Mouse (Mus musculus) ES-Bruce4 (cell line): ENCODE results near the gene Fam126b.

Experiments used
- CTCF ChIP-seq: IDR thresholded peaks from one replicate; pipeline ENCODE4 v1.8.1; 2011; ENCODE audit warnings: low read depth, low read length
- POLR2A ChIP-seq: IDR thresholded peaks from one replicate; pipeline ENCODE4 v1.8.1; 2011; ENCODE audit warnings: low read length; ENCODE audit not compliant: insufficient read depth

DNA sequence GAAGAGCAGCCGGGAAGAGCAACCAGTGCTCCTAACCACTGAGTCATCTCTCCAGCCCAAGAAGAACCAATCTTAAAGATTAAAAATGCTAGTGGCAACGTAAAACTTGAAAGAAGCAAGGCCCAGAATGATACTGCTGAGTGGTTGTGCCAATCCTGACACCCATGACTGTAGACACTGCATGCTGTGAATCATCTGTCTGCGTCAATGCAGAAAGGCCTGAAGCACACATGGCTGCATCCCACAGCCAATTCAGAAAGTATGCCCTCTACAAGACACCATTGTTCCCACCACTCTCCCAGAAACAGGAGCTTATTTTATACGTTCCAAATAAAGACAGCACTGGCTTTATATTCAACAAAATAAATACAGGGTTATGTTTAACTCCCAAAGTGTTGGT is 103.5 kb downstream of the Fam126b start:
- no peak for TF ChIP-seq POLR2A
- no peak for TF ChIP-seq CTCF
